Mouse (Mus musculus): ENCODE results near the gene Ggact. TPM values are rescaled to one million over a fixed set of nuclear protein-coding genes. Genes with fewer than 3 reads are reported as not detected.

Ggact gene
- polyA plus RNA-seq, 1 experiment from 2014 or later = 16.1 TPM

- peaks cover 16% of the 10 kb centered on the region for H3K4me1 ChIP-seq (ENCODE audit: control insufficient read depth, insufficient read depth, low read length)
- no peak overlapping the region for H3K9ac ChIP-seq (ENCODE audit: low read length)
- H3K27ac ChIP-seq (ENCODE audit: low read length) = 0 out of 2 replicates have a peak overlapping the region, but pooled peaks have one; percentile 12
- no peaks in the 10 kb centered on the region for H3K9me3 ChIP-seq (replicated peaks; ENCODE audit: control insufficient read depth, low read length)
- no peaks in the 10 kb centered on the region for H3K27me3 ChIP-seq (ENCODE audit: control insufficient read depth, insufficient read depth, low read length)
- no peak overlapping the region for H3K4me3 ChIP-seq (ENCODE audit: low read length)
- H3K36me3 ChIP-seq (ENCODE audit: control insufficient read depth, insufficient read depth) = no peaks in the 10 kb centered on the region
- ATAC-seq (replicated peaks; ENCODE audit: extremely low read depth, insufficient read depth, low FRiP score) = peak; percentile 77
- no peak overlapping the region for H3K4me2 ChIP-seq (ENCODE audit: low read depth, low read length)
- 43% methylated on average over 4 of the region's 4 CpGs for WGBS
Observed at GRCm38 (mm10) chr14:122867531-122868285, 45.8 kb downstream of the Ggact start.

- Histone ChIP-seq H3K27me3 (ENCODE audit: control insufficient read depth, insufficient read depth, low read length) (no peaks in the 10 kb centered on the region), H3K4me3 (ENCODE audit: low read length) (no peak overlapping the region), H3K36me3 (ENCODE audit: control insufficient read depth, insufficient read depth) (no peaks in the 10 kb centered on the region), H3K9me3 (replicated peaks; ENCODE audit: control insufficient read depth, low read length) (no peaks in the 10 kb centered on the region), H3K4me2 (ENCODE audit: low read depth, low read length) (no peak overlapping the region), H3K27ac (ENCODE audit: low read length) (no peak overlapping the region), H3K9ac (ENCODE audit: low read length) (no peak overlapping the region), H3K4me1 (ENCODE audit: control insufficient read depth, insufficient read depth, low read length) (peaks cover 15% of the 10 kb centered on the region)
- no peak for ATAC-seq (replicated peaks; ENCODE audit: extremely low read depth, insufficient read depth, low FRiP score)
- WGBS = 42% methylated on average over 4 of the region's 4 CpGs
Observed at GRCm38 (mm10) chr14:122865462-122866129, 48.0 kb downstream of the Ggact start.

GRCm38 (mm10) chr14:122862623-122863022, 50.9 kb downstream of the Ggact start:
- ATAC-seq (replicated peaks; ENCODE audit: extremely low read depth, insufficient read depth, low FRiP score) = no peak
- 21% methylated on average over 4 of the region's 4 CpGs for WGBS
- Histone ChIP-seq H3K4me2 (ENCODE audit: low read depth, low read length) (no peak overlapping the region), H3K4me1 (ENCODE audit: control insufficient read depth, insufficient read depth, low read length) (peaks cover 10% of the 10 kb centered on the region), H3K9me3 (replicated peaks; ENCODE audit: control insufficient read depth, low read length) (0 out of 2 replicates have a peak, but pooled peaks cover 3% of the 10 kb centered on the region), H3K27me3 (ENCODE audit: control insufficient read depth, insufficient read depth, low read length) (no peaks in the 10 kb centered on the region), H3K4me3 (ENCODE audit: low read length) (no peak overlapping the region), H3K9ac (ENCODE audit: low read length) (no peak overlapping the region), H3K27ac (ENCODE audit: low read length) (peak overlapping the region; percentile 37; the same call in 1 of the 2 replicates), H3K36me3 (ENCODE audit: control insufficient read depth, insufficient read depth) (no peaks in the 10 kb centered on the region)

GRCm38 (mm10) chr14:122859792-122860191, 53.8 kb downstream of the Ggact start:
- no peak overlapping the region for H3K4me3 ChIP-seq (ENCODE audit: low read length)
- H3K4me1 ChIP-seq (ENCODE audit: control insufficient read depth, insufficient read depth, low read length) = peaks cover 5% of the 10 kb centered on the region; the same call in 1 of the 2 replicates
- no peak overlapping the region for H3K9ac ChIP-seq (ENCODE audit: low read length)
- H3K27ac ChIP-seq (ENCODE audit: low read length) = no peak overlapping the region
- 0 out of 2 replicates have a peak, but pooled peaks cover 3% of the 10 kb centered on the region for H3K9me3 ChIP-seq (replicated peaks; ENCODE audit: control insufficient read depth, low read length)
- no peaks in the 10 kb centered on the region for H3K27me3 ChIP-seq (ENCODE audit: control insufficient read depth, insufficient read depth, low read length)
- no peaks in the 10 kb centered on the region for H3K36me3 ChIP-seq (ENCODE audit: control insufficient read depth, insufficient read depth)
- ATAC-seq (replicated peaks; ENCODE audit: extremely low read depth, insufficient read depth, low FRiP score) = no peak
- WGBS = 71% methylated on average over 1 of the region's 1 CpGs
- no peak overlapping the region for H3K4me2 ChIP-seq (ENCODE audit: low read depth, low read length)

- H3K9ac ChIP-seq (ENCODE audit: low read length) = no peak overlapping the region
- no peak overlapping the region for H3K4me2 ChIP-seq (ENCODE audit: low read depth, low read length)
- no peak overlapping the region for H3K27ac ChIP-seq (ENCODE audit: low read length)
- no peaks in the 10 kb centered on the region for H3K4me1 ChIP-seq (ENCODE audit: control insufficient read depth, insufficient read depth, low read length)
- no peaks in the 10 kb centered on the region for H3K36me3 ChIP-seq (ENCODE audit: control insufficient read depth, insufficient read depth)
- no peak for ATAC-seq (replicated peaks; ENCODE audit: extremely low read depth, insufficient read depth, low FRiP score)
- no peaks in the 10 kb centered on the region for H3K27me3 ChIP-seq (ENCODE audit: control insufficient read depth, insufficient read depth, low read length)
- WGBS = 61% methylated on average over 5 of the region's 5 CpGs
- H3K9me3 ChIP-seq (replicated peaks; ENCODE audit: control insufficient read depth, low read length) = no peaks in the 10 kb centered on the region
- no peak overlapping the region for H3K4me3 ChIP-seq (ENCODE audit: low read length)
Observed at GRCm38 (mm10) chr14:122852506-122853057, 61.0 kb downstream of the Ggact start.

- Histone ChIP-seq H3K9me3 (replicated peaks; ENCODE audit: control insufficient read depth, low read length) (no peaks in the 10 kb centered on the region), H3K36me3 (ENCODE audit: control insufficient read depth, insufficient read depth) (no peaks in the 10 kb centered on the region), H3K9ac (ENCODE audit: low read length) (no peak overlapping the region), H3K27me3 (ENCODE audit: control insufficient read depth, insufficient read depth, low read length) (no peaks in the 10 kb centered on the region), H3K4me2 (ENCODE audit: low read depth, low read length) (no peak overlapping the region), H3K27ac (ENCODE audit: low read length) (no peak overlapping the region), H3K4me3 (ENCODE audit: low read length) (no peak overlapping the region), H3K4me1 (ENCODE audit: control insufficient read depth, insufficient read depth, low read length) (no peaks in the 10 kb centered on the region)
- ATAC-seq (replicated peaks; ENCODE audit: extremely low read depth, insufficient read depth, low FRiP score) = no peak
- WGBS = 69% methylated on average over 2 of the region's 2 CpGs
Observed at GRCm38 (mm10) chr14:122837018-122837417, 76.5 kb downstream of the Ggact start.

GRCm38 (mm10) chr14:122836221-122836620, 77.3 kb downstream of the Ggact start:
- 67% methylated on average over 4 of the region's 4 CpGs for WGBS
- Histone ChIP-seq H3K9me3 (replicated peaks; ENCODE audit: control insufficient read depth, low read length) (no peaks in the 10 kb centered on the region), H3K4me2 (ENCODE audit: low read depth, low read length) (no peak overlapping the region), H3K27ac (ENCODE audit: low read length) (no peak overlapping the region), H3K27me3 (ENCODE audit: control insufficient read depth, insufficient read depth, low read length) (no peaks in the 10 kb centered on the region), H3K4me1 (ENCODE audit: control insufficient read depth, insufficient read depth, low read length) (no peaks in the 10 kb centered on the region), H3K9ac (ENCODE audit: low read length) (no peak overlapping the region), H3K36me3 (ENCODE audit: control insufficient read depth, insufficient read depth) (no peaks in the 10 kb centered on the region), H3K4me3 (ENCODE audit: low read length) (no peak overlapping the region)
- no peak for ATAC-seq (replicated peaks; ENCODE audit: extremely low read depth, insufficient read depth, low FRiP score)

GRCm38 (mm10) chr14:122835487-122836190, 77.9 kb downstream of the Ggact start:
- 64% methylated on average over 7 of the region's 7 CpGs for whole genome bisulfite sequencing
- no peaks in the 10 kb centered on the region for H3K27me3 ChIP-seq (ENCODE audit: control insufficient read depth, insufficient read depth, low read length)
- no peak for ATAC-seq (replicated peaks; ENCODE audit: extremely low read depth, insufficient read depth, low FRiP score)

More at GRCm38 (mm10) chr14:122835487-122836190, 77.9 kb downstream of the Ggact start:
- Histone ChIP-seq H3K4me1 (ENCODE audit: control insufficient read depth, insufficient read depth, low read length) (no peaks in the 10 kb centered on the region), H3K36me3 (ENCODE audit: control insufficient read depth, insufficient read depth) (no peaks in the 10 kb centered on the region), H3K4me3 (ENCODE audit: low read length) (no peak overlapping the region), H3K9ac (ENCODE audit: low read length) (no peak overlapping the region), H3K4me2 (ENCODE audit: low read depth, low read length) (no peak overlapping the region), H3K9me3 (replicated peaks; ENCODE audit: control insufficient read depth, low read length) (no peaks in the 10 kb centered on the region), H3K27ac (ENCODE audit: low read length) (no peak overlapping the region)

Data from heart, embryonic 16.5 days (tissue).